Comparison of ENCODE assay signal across 22 mouse cellular contexts in the genomic region with DNA sequence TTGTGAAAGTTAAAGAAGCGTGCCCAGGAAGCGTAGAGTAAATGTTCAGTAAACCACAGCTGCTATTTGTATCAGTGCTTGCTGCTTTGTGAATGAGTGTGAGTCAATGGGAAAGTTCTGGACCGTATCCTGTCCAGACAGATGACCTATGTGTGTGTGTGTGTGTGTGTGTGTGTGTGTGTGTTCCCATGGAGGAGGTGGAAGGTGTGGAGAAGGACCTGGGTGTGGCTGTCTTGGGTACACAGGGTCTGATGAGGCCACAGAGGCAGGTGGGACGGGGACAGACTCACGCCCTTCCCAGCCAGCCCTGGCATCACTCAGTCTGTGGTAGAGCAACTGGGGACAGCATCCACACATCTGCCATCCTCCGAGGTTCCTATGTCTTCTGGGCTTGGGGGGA. TPM values are rescaled to one million over a fixed set of nuclear protein-coding genes. Genes with fewer than 3 reads are reported as not detected.
DNase-seq lines count a peak whose midpoint lies in the region; ATAC-seq and TF ChIP-seq lines count a peak whose summit lies in the region.
"Had no signal": no experiment of that assay in that cellular context is flagged by ENCODE, and none has a peak within 500 bp of the region (broad histone marks: within the 10 kb centered on the region; RNA-seq: fewer than 3 reads in every experiment).

No protein-coding gene starts in this region.

- no peak for TF ChIP-seq EP300 in stomach, postnatal 0 days (optimal IDR thresholded peaks at IDR 0.05)

- H3K27me3 ChIP-seq in heart, embryonic 13.5 days (replicated peaks): peaks cover 51% of the 10 kb centered on the region
- H3K27me3 ChIP-seq in limb, embryonic 12.5 days: peaks cover 17% of the 10 kb centered on the region
- no peaks in the 10 kb centered on the region for H3K27me3 ChIP-seq in stomach, postnatal 0 days (ENCODE audit: control insufficient read depth, insufficient read depth, low read length)
- peaks cover 48% of the 10 kb centered on the region for H3K27me3 ChIP-seq in liver, embryonic 11.5 days (replicated peaks; ENCODE audit: control insufficient read depth, insufficient read depth, low read length)

- intact Hi-C loops in heart, postnatal 25 days (cut with DNase I): no loop called here

- H3K4me2 ChIP-seq in heart, embryonic 13.5 days: peak overlapping the region; percentile 98
- H3K4me2 ChIP-seq in limb, embryonic 12.5 days: peak overlapping the region; percentile 95
- H3K4me2 ChIP-seq in stomach, postnatal 0 days (replicated peaks; ENCODE audit: low read depth): no peak overlapping the region
- H3K4me2 ChIP-seq in liver, embryonic 11.5 days: no peak overlapping the region

- H3K9ac ChIP-seq in heart, embryonic 13.5 days: peak overlapping the region; percentile 16; the same call in 1 of the 2 replicates
- peak overlapping the region; percentile 96; the same call in 1 of the 2 replicates for H3K9ac ChIP-seq in limb, embryonic 12.5 days (replicated peaks)
- no peak overlapping the region for H3K9ac ChIP-seq in stomach, postnatal 0 days (ENCODE audit: low read length)
- H3K9ac ChIP-seq in liver, embryonic 11.5 days (ENCODE audit: low read depth, low read length): no peak overlapping the region
- H3K9ac ChIP-seq: forebrain, postnatal 0 days; liver, embryonic 13.5 days had no signal

- peaks cover 49% of the 10 kb centered on the region for H3K4me1 ChIP-seq in heart, embryonic 13.5 days
- H3K4me1 ChIP-seq in limb, embryonic 12.5 days (replicated peaks): peaks cover 46% of the 10 kb centered on the region
- H3K4me1 ChIP-seq in stomach, postnatal 0 days (replicated peaks; ENCODE audit: control insufficient read depth, insufficient read depth): peaks cover 10% of the 10 kb centered on the region
- peaks cover 2% of the 10 kb centered on the region; the same call in 1 of the 2 replicates for H3K4me1 ChIP-seq in liver, embryonic 11.5 days (replicated peaks; ENCODE audit: control insufficient read depth, insufficient read depth, low read length)

- no peak overlapping the region for H3K27ac ChIP-seq in heart, embryonic 13.5 days (replicated peaks)
- 0 out of 2 replicates have a peak overlapping the region, but pooled peaks have one; percentile 42 for H3K27ac ChIP-seq in limb, embryonic 12.5 days
- 0 out of 2 replicates have a peak overlapping the region, but pooled peaks have one; percentile 18 for H3K27ac ChIP-seq in stomach, postnatal 0 days (replicated peaks)
- no peak overlapping the region for H3K27ac ChIP-seq in liver, embryonic 11.5 days (ENCODE audit: low read depth, low read length)
- H3K27ac ChIP-seq: kidney, postnatal 0 days; liver, embryonic 13.5 days had no signal

- no peak for TF ChIP-seq CTCF in stomach, postnatal 0 days (IDR thresholded peaks at IDR 0.05; ENCODE audit: low read depth)

- no peak for DNase-seq in heart, postnatal 25 days (ENCODE audit: low spot score)
- DNase-seq in lung, postnatal 10 days: peak; percentile 32
- DNase-seq in lung, postnatal 14 days: no peak
- peak; percentile 57 for DNase-seq in stomach, postnatal 0 days (ENCODE audit: low spot score)
- no peak for DNase-seq in liver, embryonic 11.5 days (ENCODE audit: low spot score)
- DNase-seq: adrenal gland, postnatal 25 days; cerebellum, postnatal 25 days; forebrain, postnatal 0 days; gastrocnemius, postnatal 14 days; liver, embryonic 13.5 days; right cerebral cortex, postnatal 14 days; thymus, postnatal 36 days had no signal

- ATAC-seq in heart, embryonic 13.5 days (ENCODE audit: extremely low read depth, insufficient number of reproducible peaks, low FRiP score, low TSS enrichment): no peak
- no peak for ATAC-seq in limb, embryonic 12.5 days (ENCODE audit: insufficient number of reproducible peaks, insufficient read depth, low FRiP score, low TSS enrichment, low read depth)
- 0 out of 2 replicates have a peak, but pooled peaks have one; percentile 21 for ATAC-seq in stomach, postnatal 0 days (ENCODE audit: low FRiP score, low TSS enrichment)
- no peak for ATAC-seq in liver, embryonic 11.5 days (replicated peaks; ENCODE audit: low FRiP score)
- no peak for ATAC-seq in granulocyte monocyte progenitor cell, adult 5-6 weeks (replicated peaks; ENCODE audit: poor library complexity, severe bottlenecking)
- ATAC-seq: forebrain, postnatal 0 days; hindbrain, embryonic 16.5 days had no signal

- no peaks in the 10 kb centered on the region for H3K9me3 ChIP-seq in heart, embryonic 13.5 days
- no peaks in the 10 kb centered on the region for H3K9me3 ChIP-seq in limb, embryonic 12.5 days
- no peaks in the 10 kb centered on the region for H3K9me3 ChIP-seq in stomach, postnatal 0 days (ENCODE audit: control insufficient read depth, low read length)
- H3K9me3 ChIP-seq in liver, embryonic 11.5 days (ENCODE audit: control insufficient read depth, low read length): no peaks in the 10 kb centered on the region
- H3K9me3 ChIP-seq: liver, embryonic 13.5 days had no signal

- WGBS in heart, embryonic 13.5 days: 85% methylated on average over 6 of the region's 6 CpGs
- 85% methylated on average over 6 of the region's 6 CpGs for WGBS in limb, embryonic 12.5 days
- 58% methylated on average over 6 of the region's 6 CpGs for WGBS in stomach, postnatal 0 days
- WGBS in liver, embryonic 11.5 days: 81% methylated on average over 6 of the region's 6 CpGs

- H3K4me3 ChIP-seq in heart, embryonic 13.5 days: no peak overlapping the region
- peak overlapping the region; percentile 91; the same call in 1 of the 2 replicates for H3K4me3 ChIP-seq in limb, embryonic 12.5 days (replicated peaks)
- no peak overlapping the region for H3K4me3 ChIP-seq in stomach, postnatal 0 days (ENCODE audit: low read depth, low read length)
- H3K4me3 ChIP-seq in liver, embryonic 11.5 days (ENCODE audit: low read depth, low read length): no peak overlapping the region
- H3K4me3 ChIP-seq: erythroblast, embryonic 14.5 days; liver, embryonic 13.5 days had no signal

- peaks cover 9% of the 10 kb centered on the region; the same call in 1 of the 2 replicates for H3K36me3 ChIP-seq in heart, embryonic 13.5 days
- H3K36me3 ChIP-seq in limb, embryonic 12.5 days: peaks cover 30% of the 10 kb centered on the region
- H3K36me3 ChIP-seq in stomach, postnatal 0 days (ENCODE audit: control insufficient read depth, insufficient read depth, low read length): no peaks in the 10 kb centered on the region
- 0 out of 2 replicates have a peak, but pooled peaks cover 2% of the 10 kb centered on the region for H3K36me3 ChIP-seq in liver, embryonic 11.5 days (ENCODE audit: control insufficient read depth, insufficient read depth, low read length)
- H3K36me3 ChIP-seq: G1E; liver, embryonic 13.5 days had no signal

RNA-seq across cellular contexts. Expression of gene Col27a1, which starts 3.7 kb away (rescaled TPM):
- polyA plus RNA-seq in heart, embryonic 13.5 days (2015; fragmentation: Nextera tagmentation; extraction: Ambion mirVana): 3.7 and 4.2 TPM in 2 replicates
- 1 to 10 TPM; 1.3 to 1.7 TPM for total RNA-seq in heart, postnatal 25 days (2021)
- polyA plus RNA-seq in limb, embryonic 12.5 days (2016; fragmentation: Nextera tagmentation; extraction: Ambion mirVana): 20.5 and 22.6 TPM in 2 replicates
- polyA plus RNA-seq in stomach, postnatal 0 days (2015; fragmentation: Nextera tagmentation; extraction: Ambion mirVana): 5.3 and 6.2 TPM in 2 replicates
- 5.0 and 6.4 TPM in 2 replicates for polyA plus RNA-seq in liver, embryonic 11.5 days (2014; fragmentation: Nextera tagmentation; extraction: Ambion mirVana)
- 0.32 TPM in 2 replicates for total RNA-seq in granulocyte monocyte progenitor cell, adult 5-6 weeks (2014; fragmentation: Nextera tagmentation)
- 0.10 and 0.60 TPM in 2 replicates for total RNA-seq in granulocyte monocyte progenitor cell, adult 5-6 weeks (2017)
- polyA plus RNA-seq: G1E had no signal

RNA-seq across cellular contexts. Expression of gene Kif12, which starts 45.6 kb away (rescaled TPM):
- 0.90 and 1.3 TPM in 2 replicates for polyA plus RNA-seq in heart, embryonic 13.5 days (2015; fragmentation: Nextera tagmentation; extraction: Ambion mirVana)
- not detected for total RNA-seq in heart, postnatal 25 days (2021)
- 0.14 TPM in 1 of 2 replicates, not detected in the other for polyA plus RNA-seq in limb, embryonic 12.5 days (2016; fragmentation: Nextera tagmentation; extraction: Ambion mirVana)
- polyA plus RNA-seq in stomach, postnatal 0 days (2015; fragmentation: Nextera tagmentation; extraction: Ambion mirVana): 4.0 and 4.7 TPM in 2 replicates
- 7.9 and 9.0 TPM in 2 replicates for polyA plus RNA-seq in liver, embryonic 11.5 days (2014; fragmentation: Nextera tagmentation; extraction: Ambion mirVana)
- total RNA-seq in granulocyte monocyte progenitor cell, adult 5-6 weeks (2014; fragmentation: Nextera tagmentation): not detected in 2 replicates
- total RNA-seq in granulocyte monocyte progenitor cell, adult 5-6 weeks (2017): not detected in 2 replicates
- total RNA-seq: adrenal gland, postnatal 25 days; G1E; gastrocnemius, postnatal 14 days; layer of hippocampus, adult 8-10 months; monocyte, adult 5-6 weeks had no signal
- polyA plus RNA-seq: C2C12; erythroblast, embryonic 14.5 days; forebrain, postnatal 0 days; G1E; hindbrain, embryonic 16.5 days had no signal

Comparison
In these comparisons a context has a peak if more than half of its experiments do, and no peak if none do; other contexts are left out.
1. DNase-seq: peak in lung, postnatal 10 days (single experiment) and stomach, postnatal 0 days (single experiment); none in heart, postnatal 25 days (single experiment), lung, postnatal 14 days (single experiment) and liver, embryonic 11.5 days (single experiment).
2. H3K27ac ChIP-seq: peak in limb, embryonic 12.5 days (single experiment) and stomach, postnatal 0 days (single experiment); none in heart, embryonic 13.5 days (single experiment) and liver, embryonic 11.5 days (single experiment).
3. H3K4me2 ChIP-seq: peak in heart, embryonic 13.5 days (single experiment) and limb, embryonic 12.5 days (single experiment); none in stomach, postnatal 0 days (single experiment) and liver, embryonic 11.5 days (single experiment).
4. H3K9ac ChIP-seq: peak in heart, embryonic 13.5 days (single experiment) and limb, embryonic 12.5 days (single experiment); none in stomach, postnatal 0 days (single experiment) and liver, embryonic 11.5 days (single experiment).